In genomic region chrX:67924769-67925470, GRCm38 (mm10) we compare ENCODE assay signal across 13 mouse cellular contexts. TPM values are rescaled to one million over a fixed set of nuclear protein-coding genes. Genes with fewer than 3 reads are reported as not detected.
DNase-seq lines count a peak whose midpoint lies in the region; ATAC-seq lines count a peak whose summit lies in the region.
"Had no signal": no experiment of that assay in that cellular context is flagged by ENCODE, and none has a peak within 500 bp of the region (broad histone marks: within the 10 kb centered on the region; RNA-seq: fewer than 3 reads in every experiment).

No protein-coding gene starts in this region.

- no peak overlapping the region for H3K9ac ChIP-seq in kidney, embryonic 16.5 days (replicated peaks; ENCODE audit: low read length)
- H3K9ac ChIP-seq in forebrain, embryonic 11.5 days (ENCODE audit: low read length) = no peak overlapping the region

- H3K9me3 ChIP-seq in kidney, embryonic 16.5 days (ENCODE audit: low read length) = no peaks in the 10 kb centered on the region
- no peaks in the 10 kb centered on the region for H3K9me3 ChIP-seq in limb, embryonic 10.5 days (replicated peaks)
- no peaks in the 10 kb centered on the region for H3K9me3 ChIP-seq in forebrain, embryonic 11.5 days (ENCODE audit: control insufficient read depth, low read length)
- H3K9me3 ChIP-seq: megakaryocyte, embryonic 14.5 days had no signal

- H3K27ac ChIP-seq in kidney, embryonic 16.5 days (ENCODE audit: low read length) = no peak overlapping the region
- no peak overlapping the region for H3K27ac ChIP-seq in limb, embryonic 10.5 days
- H3K27ac ChIP-seq in forebrain, embryonic 11.5 days (ENCODE audit: low read depth, low read length) = no peak overlapping the region

- DNase-seq in adrenal gland, postnatal 10 days = peak; percentile 14
- DNase-seq in adrenal gland, postnatal 36 days = no peak
- peak; percentile 24 for DNase-seq in lung, postnatal 36 days
- no peak for DNase-seq in lung, postnatal 14 days
- DNase-seq in cerebellum, postnatal 14 days = peak; percentile 16 to 37
- DNase-seq in limb, embryonic 10.5 days (ENCODE audit: low spot score) = no peak
- DNase-seq in forebrain, embryonic 11.5 days (ENCODE audit: low spot score) = no peak
- DNase-seq: gastrocnemius, postnatal 10 days had no signal

- 53% methylated on average over 1 of the region's 1 CpGs for WGBS in kidney, embryonic 16.5 days
- WGBS in limb, embryonic 10.5 days = 71% methylated on average over 1 of the region's 1 CpGs
- 71% methylated on average over 1 of the region's 1 CpGs for WGBS in forebrain, embryonic 11.5 days

- ATAC-seq in kidney, embryonic 16.5 days (ENCODE audit: low FRiP score, low TSS enrichment) = peak; percentile 61
- no peak for ATAC-seq in forebrain, embryonic 11.5 days (replicated peaks; ENCODE audit: low FRiP score)
- ATAC-seq: inflammation-experienced regulatory T-cells, adult 6 months; Patski had no signal

- H3K4me2 ChIP-seq in kidney, embryonic 16.5 days (replicated peaks; ENCODE audit: low read depth, low read length) = no peak overlapping the region
- no peak overlapping the region for H3K4me2 ChIP-seq in forebrain, embryonic 11.5 days (ENCODE audit: low read depth, low read length, severe bottlenecking)

- H3K4me1 ChIP-seq in kidney, embryonic 16.5 days (ENCODE audit: insufficient read depth, low read length) = no peaks in the 10 kb centered on the region
- H3K4me1 ChIP-seq in limb, embryonic 10.5 days = no peaks in the 10 kb centered on the region
- H3K4me1 ChIP-seq in forebrain, embryonic 11.5 days (replicated peaks; ENCODE audit: control insufficient read depth, insufficient read depth, low read length) = no peaks in the 10 kb centered on the region
- H3K4me1 ChIP-seq: megakaryocyte, embryonic 14.5 days had no signal

- no peaks in the 10 kb centered on the region for H3K36me3 ChIP-seq in kidney, embryonic 16.5 days (ENCODE audit: insufficient read depth, low read length)
- H3K36me3 ChIP-seq in limb, embryonic 10.5 days = no peaks in the 10 kb centered on the region
- H3K36me3 ChIP-seq in forebrain, embryonic 11.5 days (ENCODE audit: control insufficient read depth, insufficient read depth, low read length) = no peaks in the 10 kb centered on the region

- H3K27me3 ChIP-seq in kidney, embryonic 16.5 days (ENCODE audit: insufficient read depth, low read length) = no peaks in the 10 kb centered on the region
- no peaks in the 10 kb centered on the region for H3K27me3 ChIP-seq in limb, embryonic 10.5 days (ENCODE audit: low read depth, poor library complexity, severe bottlenecking)
- H3K27me3 ChIP-seq in forebrain, embryonic 11.5 days (ENCODE audit: control insufficient read depth, insufficient read depth, low read length) = no peaks in the 10 kb centered on the region

- H3K4me3 ChIP-seq in kidney, embryonic 16.5 days (ENCODE audit: low read length) = no peak overlapping the region
- H3K4me3 ChIP-seq in limb, embryonic 10.5 days = no peak overlapping the region
- no peak overlapping the region for H3K4me3 ChIP-seq in forebrain, embryonic 11.5 days (ENCODE audit: low read depth, low read length)
- H3K4me3 ChIP-seq: megakaryocyte, embryonic 14.5 days had no signal

RNA-seq across cellular contexts. Expression of gene 4933436I01Rik, which starts 3.7 kb away (rescaled TPM):
- not detected for total RNA-seq in adrenal gland, postnatal 10 days (2021)
- total RNA-seq in adrenal gland, postnatal 36 days (2021) = not detected
- polyA plus RNA-seq in kidney, embryonic 16.5 days (2015; fragmentation: Nextera tagmentation; extraction: Ambion mirVana) = not detected in 2 replicates
- not detected in 2 replicates for polyA plus RNA-seq in limb, embryonic 10.5 days (2016; fragmentation: Nextera tagmentation; extraction: Ambion mirVana)
- polyA plus RNA-seq in forebrain, embryonic 11.5 days (2014; fragmentation: Nextera tagmentation; extraction: Ambion mirVana) = not detected in 2 replicates
- total RNA-seq: gastrocnemius, postnatal 10 days had no signal
- polyA plus RNA-seq: inflammation-experienced regulatory T-cells, adult 6 months; limb, embryonic 11.5 days; Patski had no signal

Comparison
In these comparisons a context has a peak if more than half of its experiments do, and no peak if none do; other contexts are left out.
1. DNase-seq: peak in adrenal gland, postnatal 10 days (single experiment), lung, postnatal 36 days (single experiment) and cerebellum, postnatal 14 days (2 of 2); none in adrenal gland, postnatal 36 days (0 of 2), lung, postnatal 14 days (single experiment), limb, embryonic 10.5 days (single experiment) and forebrain, embryonic 11.5 days (single experiment).